Comparison of ENCODE assay signal across 17 mouse cellular contexts in the genomic region with DNA sequence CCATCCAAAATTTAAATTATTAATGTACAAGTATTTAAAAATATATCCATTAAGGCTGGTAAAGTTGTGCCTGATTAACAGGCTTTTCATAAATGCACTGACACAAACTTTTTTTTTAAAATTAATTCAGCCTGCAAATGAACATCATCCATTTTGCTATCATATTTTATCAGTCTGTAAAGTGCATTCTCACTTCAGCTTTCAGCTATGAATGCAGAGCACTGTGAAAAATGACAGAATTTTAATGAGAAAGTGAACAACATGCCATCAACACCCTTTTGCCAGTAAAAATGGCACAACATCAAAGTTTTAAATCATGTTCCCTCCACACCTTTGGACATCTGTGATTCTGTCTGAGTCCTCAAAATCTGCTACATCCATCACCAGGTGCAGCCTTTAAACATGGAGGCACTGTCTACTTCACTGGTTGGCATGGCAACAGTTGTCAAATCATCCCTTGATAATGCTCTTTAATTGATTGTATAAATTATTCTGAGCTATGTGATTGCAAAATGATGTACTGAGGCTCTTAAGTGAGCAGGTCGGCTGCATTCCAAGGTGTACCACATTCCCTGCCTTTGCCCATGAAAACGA.
A peak's percentile ranks its signal among the peaks of the same experiment; 100 is the strongest.
DNase-seq lines count a peak whose midpoint lies in the region; ATAC-seq and TF ChIP-seq lines count a peak whose summit lies in the region.
"Had no signal": no experiment of that assay in that cellular context is flagged by ENCODE, and none has a peak within 500 bp of the region (broad histone marks: within the 10 kb centered on the region; RNA-seq: fewer than 3 reads in every experiment).

No protein-coding gene starts in this region.

- no peak overlapping the region for H3K4me2 ChIP-seq in hindbrain, embryonic 13.5 days
- H3K4me2 ChIP-seq in hindbrain, embryonic 12.5 days (replicated peaks) = no peak overlapping the region
- no peak overlapping the region for H3K4me2 ChIP-seq in midbrain, embryonic 16.5 days (ENCODE audit: low read length)
- no peak overlapping the region for H3K4me2 ChIP-seq in midbrain, postnatal 0 days (ENCODE audit: low read depth, low read length, poor library complexity, severe bottlenecking)
- no peak overlapping the region for H3K4me2 ChIP-seq in forebrain, postnatal 0 days (ENCODE audit: low read depth)
- H3K4me2 ChIP-seq: heart, embryonic 11.5 days; heart, embryonic 15.5 days had no signal

- 60% methylated on average over 2 of the region's 2 CpGs for WGBS in hindbrain, embryonic 13.5 days
- WGBS in hindbrain, embryonic 12.5 days = 76% methylated on average over 2 of the region's 2 CpGs
- 64% methylated on average over 2 of the region's 2 CpGs for WGBS in midbrain, embryonic 16.5 days
- WGBS in midbrain, postnatal 0 days = 63% methylated on average over 2 of the region's 2 CpGs
- 40% methylated on average over 2 of the region's 2 CpGs for WGBS in forebrain, postnatal 0 days

- no peak for TF ChIP-seq CTCF in midbrain, postnatal 0 days (IDR thresholded peaks at IDR 0.05)
- TF ChIP-seq CTCF in forebrain, postnatal 0 days (IDR thresholded peaks at IDR 0.05; ENCODE audit: low read depth) = no peak

- no peak overlapping the region for H3K4me3 ChIP-seq in hindbrain, embryonic 13.5 days
- H3K4me3 ChIP-seq in hindbrain, embryonic 12.5 days = no peak overlapping the region
- no peak overlapping the region for H3K4me3 ChIP-seq in midbrain, embryonic 16.5 days (ENCODE audit: low read depth, low read length)
- no peak overlapping the region for H3K4me3 ChIP-seq in midbrain, postnatal 0 days (ENCODE audit: low read depth, low read length)
- no peak overlapping the region for H3K4me3 ChIP-seq in forebrain, postnatal 0 days (ENCODE audit: low read depth, low read length)
- H3K4me3 ChIP-seq: embryonic facial prominence, embryonic 10.5 days; heart, adult 2 months; heart, embryonic 15.5 days had no signal

- DNase-seq in midbrain, postnatal 0 days (ENCODE audit: low spot score) = no peak
- peak; percentile 63 for DNase-seq in forebrain, postnatal 0 days
- no peak for DNase-seq in layer of hippocampus, adult 11-12 months (ENCODE audit: low spot score)
- DNase-seq: adrenal gland, adult 2 months; adrenal gland, postnatal 25 days; cerebellum, adult 2 months; cerebellum, postnatal 10 days; gastrocnemius, postnatal 14 days; heart, adult 2 months; heart, postnatal 14 days had no signal

- no peak overlapping the region for H3K27ac ChIP-seq in hindbrain, embryonic 13.5 days
- H3K27ac ChIP-seq in hindbrain, embryonic 12.5 days = no peak overlapping the region
- no peak overlapping the region for H3K27ac ChIP-seq in midbrain, embryonic 16.5 days (ENCODE audit: low read length)
- H3K27ac ChIP-seq in midbrain, postnatal 0 days (ENCODE audit: low read depth, low read length) = no peak overlapping the region
- H3K27ac ChIP-seq in forebrain, postnatal 0 days (ENCODE audit: low read depth, low read length) = no peak overlapping the region
- H3K27ac ChIP-seq: embryonic facial prominence, embryonic 10.5 days; heart, adult 2 months; heart, embryonic 15.5 days; hindbrain, postnatal 0 days had no signal

- H3K9me3 ChIP-seq in hindbrain, embryonic 13.5 days = no peaks in the 10 kb centered on the region
- H3K9me3 ChIP-seq in hindbrain, embryonic 12.5 days (replicated peaks) = no peaks in the 10 kb centered on the region
- no peaks in the 10 kb centered on the region for H3K9me3 ChIP-seq in midbrain, embryonic 16.5 days (replicated peaks; ENCODE audit: control insufficient read depth, low read length, poor library complexity, severe bottlenecking)
- no peaks in the 10 kb centered on the region for H3K9me3 ChIP-seq in midbrain, postnatal 0 days (ENCODE audit: low read length)
- no peaks in the 10 kb centered on the region for H3K9me3 ChIP-seq in forebrain, postnatal 0 days (ENCODE audit: low read length)
- H3K9me3 ChIP-seq: embryonic facial prominence, embryonic 10.5 days; heart, embryonic 15.5 days had no signal

- no peak overlapping the region for H3K9ac ChIP-seq in hindbrain, embryonic 13.5 days
- no peak overlapping the region for H3K9ac ChIP-seq in hindbrain, embryonic 12.5 days
- no peak overlapping the region for H3K9ac ChIP-seq in midbrain, embryonic 16.5 days (ENCODE audit: low read depth, low read length)
- no peak overlapping the region for H3K9ac ChIP-seq in midbrain, postnatal 0 days (replicated peaks; ENCODE audit: low read length, poor library complexity, severe bottlenecking)
- no peak overlapping the region for H3K9ac ChIP-seq in forebrain, postnatal 0 days
- H3K9ac ChIP-seq: heart, embryonic 15.5 days had no signal

- ATAC-seq in hindbrain, embryonic 13.5 days (ENCODE audit: low FRiP score) = peak; percentile 61
- ATAC-seq in hindbrain, embryonic 12.5 days (ENCODE audit: low FRiP score) = no peak
- ATAC-seq in midbrain, embryonic 16.5 days = peak; percentile 62; the same call in 1 of the 2 replicates
- ATAC-seq in midbrain, postnatal 0 days (ENCODE audit: low FRiP score) = no peak
- ATAC-seq in forebrain, postnatal 0 days = peak; percentile 83
- ATAC-seq: hindbrain, postnatal 0 days had no signal

- H3K4me1 ChIP-seq in hindbrain, embryonic 13.5 days (replicated peaks) = no peaks in the 10 kb centered on the region
- H3K4me1 ChIP-seq in hindbrain, embryonic 12.5 days = no peaks in the 10 kb centered on the region
- H3K4me1 ChIP-seq in midbrain, embryonic 16.5 days (ENCODE audit: control insufficient read depth, insufficient read depth, low read length) = no peaks in the 10 kb centered on the region
- H3K4me1 ChIP-seq in midbrain, postnatal 0 days (ENCODE audit: insufficient read depth, low read length) = no peaks in the 10 kb centered on the region
- H3K4me1 ChIP-seq in forebrain, postnatal 0 days (ENCODE audit: insufficient read depth) = no peaks in the 10 kb centered on the region
- H3K4me1 ChIP-seq: embryonic facial prominence, embryonic 10.5 days; heart, embryonic 15.5 days had no signal

- no peaks in the 10 kb centered on the region for H3K27me3 ChIP-seq in hindbrain, embryonic 13.5 days
- no peaks in the 10 kb centered on the region for H3K27me3 ChIP-seq in hindbrain, embryonic 12.5 days
- no peaks in the 10 kb centered on the region for H3K27me3 ChIP-seq in midbrain, embryonic 16.5 days (ENCODE audit: control insufficient read depth, insufficient read depth, low read depth, low read length)
- no peaks in the 10 kb centered on the region for H3K27me3 ChIP-seq in midbrain, postnatal 0 days (ENCODE audit: insufficient read depth, low read length)
- H3K27me3 ChIP-seq in forebrain, postnatal 0 days (ENCODE audit: insufficient read depth, low read length) = no peaks in the 10 kb centered on the region
- H3K27me3 ChIP-seq: heart, embryonic 15.5 days had no signal

- no peaks in the 10 kb centered on the region for H3K36me3 ChIP-seq in hindbrain, embryonic 13.5 days
- H3K36me3 ChIP-seq in hindbrain, embryonic 12.5 days = no peaks in the 10 kb centered on the region
- H3K36me3 ChIP-seq in midbrain, embryonic 16.5 days (ENCODE audit: control insufficient read depth, insufficient read depth, low read length) = no peaks in the 10 kb centered on the region
- no peaks in the 10 kb centered on the region for H3K36me3 ChIP-seq in midbrain, postnatal 0 days (ENCODE audit: insufficient read depth, low read length)
- H3K36me3 ChIP-seq in forebrain, postnatal 0 days (ENCODE audit: insufficient read depth) = no peaks in the 10 kb centered on the region
- H3K36me3 ChIP-seq: embryonic facial prominence, embryonic 10.5 days; heart, embryonic 15.5 days had no signal

Comparison
In these comparisons a context has a peak if more than half of its experiments do, and no peak if none do; other contexts are left out.
1. ATAC-seq: peak in hindbrain, embryonic 13.5 days (single experiment), midbrain, embryonic 16.5 days (single experiment) and forebrain, postnatal 0 days (single experiment); none in hindbrain, embryonic 12.5 days (single experiment) and midbrain, postnatal 0 days (single experiment).